Mouse (Mus musculus) lung, postnatal 0 days (tissue): ENCODE measurements at regions not wholly inside any gene's neighbourhood (a gene's known extent, or its start where the extent isn't known, plus 50 kb on each side); places are given as distances from the start of the nearest gene placed in this dataset.

Experiments
- ATAC-seq: fragments of 200-750 bp; cut with Nextera tagmentation; 2 replicates; pipeline ENCODE4 v1.8.0; 2017; ENCODE audit warnings: moderate library complexity
- DNase-seq: peaks from one replicate; pipeline ENCODE4 v3.0.0-alpha.2; 2016; ENCODE audit warnings: low spot score
- H3K27ac ChIP-seq: fragments of 300-500 bp; sonication (generic); 2 replicates; pipeline ENCODE4 v1.5.1; 2014; ENCODE audit warnings: antibody characterized with exemption, mild to moderate bottlenecking, low read length, mixed read lengths
- H3K27me3 ChIP-seq: fragments of 300-500 bp; sonication (generic); replicated peaks from 2 replicates; pipeline ENCODE4 v1.6.1; 2014; ENCODE audit warnings: low read length, mixed read lengths; ENCODE audit not compliant: insufficient read depth
- H3K36me3 ChIP-seq: fragments of 300-500 bp; sonication (generic); 2 replicates; pipeline ENCODE4 v1.6.1; 2014; ENCODE audit warnings: low read length, mixed read lengths; ENCODE audit not compliant: insufficient read depth
- H3K4me1 ChIP-seq: fragments of 300-500 bp; sonication (generic); 2 replicates; pipeline ENCODE4 v1.6.1; 2014; ENCODE audit warnings: antibody characterized with exemption, low read depth, low read length, mixed read lengths; ENCODE audit not compliant: insufficient read depth
- H3K4me2 ChIP-seq: fragments of 300-500 bp; sonication (generic); replicated peaks from 2 replicates; pipeline ENCODE4 v1.6.1; 2014; ENCODE audit warnings: low read depth, mild to moderate bottlenecking, low read length, moderate library complexity, mixed read lengths
- H3K4me3 ChIP-seq: fragments of 300-500 bp; sonication (generic); 2 replicates; pipeline ENCODE4 v1.5.1; 2014; ENCODE audit warnings: low read depth, low read length
- H3K9ac ChIP-seq: fragments of 300-500 bp; sonication (generic); replicated peaks from 2 replicates; pipeline ENCODE4 v1.6.1; 2014; ENCODE audit warnings: low read depth, mild to moderate bottlenecking
- H3K9me3 ChIP-seq: fragments of 300-500 bp; sonication (generic); 2 replicates; pipeline ENCODE4 v1.6.1; 2016; ENCODE audit warnings: low read length, mixed read lengths
- CTCF ChIP-seq: IDR thresholded peaks from 2 replicates; pipeline ENCODE4 v1.5.1; 2016; ENCODE audit warnings: antibody characterized with exemption, mild to moderate bottlenecking
- EP300 ChIP-seq: IDR thresholded peaks from 2 replicates; pipeline ENCODE4 v1.6.1; 2016; ENCODE audit warnings: antibody characterized with exemption, mild to moderate bottlenecking, control low read depth
- WGBS: fragments of 180-500 bp; shearing (Covaris S2); extraction: QIAGEN DNeasy Blood & Tissue Kit; methylation state at CpG from one replicate; pipeline ENCODE4 v1.1.7; 2014; 5-methylcytosine and 5-hydroxymethylcytosine counted together

DNA sequence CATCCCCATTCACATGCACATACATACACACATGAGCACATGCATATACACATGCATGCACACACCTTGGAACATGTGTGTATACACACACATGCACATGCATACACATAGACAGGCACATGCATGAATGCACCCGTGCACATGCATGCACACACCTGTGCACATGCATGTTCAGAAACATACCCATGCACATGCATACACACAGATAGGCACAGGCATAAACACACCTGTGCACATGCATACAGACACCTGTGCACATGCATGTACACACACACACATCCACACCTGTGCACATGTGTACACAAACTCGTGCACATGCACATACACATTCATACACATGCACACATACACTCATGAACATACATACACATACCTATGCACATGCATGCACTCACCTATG, 50.9 kb upstream of the Cyyr1 start:
- H3K9me3 ChIP-seq, result no peaks in the 10 kb centered on the region
- ATAC-seq (no peak), DNase-seq (no peak)
- H3K9ac ChIP-seq, result no peak overlapping the region
- no peak overlapping the region for H3K27ac ChIP-seq
- TF ChIP-seq CTCF, result no peak
- no peak for TF ChIP-seq EP300
- WGBS, result 87% methylated on average over 2 of the region's 2 CpGs
- no peaks in the 10 kb centered on the region for H3K27me3 ChIP-seq
- no peak overlapping the region for H3K4me3 ChIP-seq
- H3K4me1 ChIP-seq, result no peaks in the 10 kb centered on the region
- H3K4me2 ChIP-seq, result no peak overlapping the region
- H3K36me3 ChIP-seq, result no peaks in the 10 kb centered on the region
